Mouse (Mus musculus) inflammation-experienced regulatory T-cells, adult 16 weeks (primary cell): ENCODE results near the gene Rrh. TPM values are rescaled to one million over a fixed set of nuclear protein-coding genes. Genes with fewer than 3 reads are reported as not detected.

Experiments
- polyA plus RNA-seq: library from polyadenylated mRNA; unstranded; fragments of 100-300 nt; shearing (Covaris generic); gene quantifications from one replicate; pipeline ENCODE4 v1.2.1, GENCODE M21; 2017

Gene Rrh
- not detected for polyA plus RNA-seq

DNA sequence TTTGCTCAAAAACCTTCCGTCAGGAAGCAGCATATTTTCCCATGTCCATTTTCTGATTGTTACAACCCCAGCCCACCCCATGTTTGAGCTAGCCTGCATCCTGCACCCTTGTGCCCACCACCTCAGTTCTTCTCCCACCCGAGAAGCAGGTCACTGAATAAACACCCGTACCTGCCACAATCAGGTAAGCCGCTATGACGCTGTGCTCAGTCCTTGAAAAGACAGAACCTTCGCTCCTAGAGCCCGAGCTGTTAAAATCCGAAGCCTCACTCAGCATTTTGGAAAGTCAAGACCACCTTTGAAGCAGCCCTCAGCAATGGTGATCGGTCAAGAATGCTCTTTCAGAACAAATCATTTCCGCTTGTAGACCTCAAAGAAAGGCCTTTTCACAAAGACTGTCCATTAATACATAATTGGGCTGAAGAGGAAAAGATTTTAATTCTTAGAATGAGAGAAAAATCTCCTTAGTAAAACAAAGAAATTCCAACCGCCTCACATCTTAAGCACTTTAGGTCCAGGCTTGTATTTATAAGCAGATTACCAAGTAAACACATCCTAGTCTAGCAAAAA, at the start of gene Rrh:
Rrh (minus strand) TSS at position 382 of the 570 bp plus-strand sequence.

DNA sequence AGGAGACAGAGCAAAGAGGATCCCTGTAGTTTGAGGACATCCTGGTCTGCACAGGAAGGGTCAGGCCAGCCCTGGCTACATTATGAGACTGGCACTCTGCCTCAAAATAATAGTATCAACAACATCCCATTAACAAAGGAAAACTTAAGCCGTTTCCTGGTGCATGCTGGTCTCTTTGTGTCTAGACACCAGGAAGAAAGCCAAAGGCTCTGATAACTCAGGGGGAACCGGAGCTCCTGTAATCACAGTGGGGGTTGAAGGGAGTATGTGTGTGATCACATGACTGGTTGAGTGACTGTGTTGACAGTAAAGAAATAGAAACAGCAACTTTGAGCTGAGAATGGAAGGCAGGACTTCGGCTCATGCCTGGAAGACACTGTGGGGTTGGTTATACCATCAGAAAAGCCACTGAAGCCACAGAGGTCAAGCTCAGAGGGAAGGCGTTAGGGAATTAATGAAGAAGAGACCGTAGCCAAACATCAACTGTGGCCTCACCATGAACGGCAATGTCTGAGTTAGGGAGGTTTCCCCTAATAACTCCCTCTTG, 13.1 kb upstream of the Rrh start, which contains the start of gene Cfi:
Cfi (plus strand) TSS at position 497 of the 547 bp plus-strand sequence.

DNA sequence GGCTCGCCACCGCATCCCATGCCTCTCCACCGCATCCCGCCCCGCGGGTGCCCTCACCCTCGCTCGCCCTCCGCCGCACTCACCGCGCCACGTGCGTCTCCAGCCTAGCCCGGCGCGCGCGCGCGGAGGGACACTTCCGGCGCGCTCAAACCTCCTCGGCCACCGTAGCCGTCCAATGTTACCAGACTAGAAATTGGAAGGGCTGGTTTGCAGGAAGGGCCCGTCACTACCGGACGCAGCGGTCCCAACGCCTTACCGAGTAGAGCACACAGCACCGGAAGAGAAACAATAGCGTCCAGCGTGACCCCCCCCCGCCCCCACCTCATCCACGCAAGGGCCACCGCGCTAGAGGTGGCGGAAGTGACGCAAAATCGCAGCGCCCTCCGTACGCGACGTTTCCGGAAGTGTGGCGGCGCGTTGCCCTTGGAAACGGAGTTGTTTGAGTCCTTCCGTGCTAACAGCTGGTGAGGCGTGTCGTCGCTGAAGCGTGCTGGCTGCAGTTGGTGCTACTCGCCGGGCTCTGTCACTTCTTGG, 8.7 kb upstream of the Rrh start, which contains the start of gene Gar1:
Gar1 (minus strand) TSS at position 362 of the 534 bp plus-strand sequence.

DNA sequence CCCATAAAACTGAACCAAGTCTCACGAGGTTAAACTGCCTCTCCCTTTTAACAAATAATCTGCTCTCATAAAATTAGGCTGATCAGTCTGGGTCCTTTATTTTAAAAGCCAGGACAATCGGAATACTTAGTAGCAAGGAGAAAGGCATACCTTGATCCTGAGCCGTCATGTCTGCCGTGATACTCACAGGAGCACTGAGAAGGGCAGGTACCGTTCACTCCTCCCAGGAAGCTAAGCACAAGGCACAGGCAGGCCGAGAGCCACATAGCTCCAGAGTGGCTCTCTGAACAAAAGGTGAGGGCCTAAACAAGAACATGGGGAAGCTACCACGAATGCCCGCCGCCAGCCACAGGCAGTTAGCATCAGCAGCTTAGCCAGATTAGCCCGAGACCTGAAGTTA, 18.6 kb downstream of the Rrh start, which contains the start of gene Lrit3:
Lrit3 (minus strand) TSS at position 266 of the 400 bp plus-strand sequence.

DNA sequence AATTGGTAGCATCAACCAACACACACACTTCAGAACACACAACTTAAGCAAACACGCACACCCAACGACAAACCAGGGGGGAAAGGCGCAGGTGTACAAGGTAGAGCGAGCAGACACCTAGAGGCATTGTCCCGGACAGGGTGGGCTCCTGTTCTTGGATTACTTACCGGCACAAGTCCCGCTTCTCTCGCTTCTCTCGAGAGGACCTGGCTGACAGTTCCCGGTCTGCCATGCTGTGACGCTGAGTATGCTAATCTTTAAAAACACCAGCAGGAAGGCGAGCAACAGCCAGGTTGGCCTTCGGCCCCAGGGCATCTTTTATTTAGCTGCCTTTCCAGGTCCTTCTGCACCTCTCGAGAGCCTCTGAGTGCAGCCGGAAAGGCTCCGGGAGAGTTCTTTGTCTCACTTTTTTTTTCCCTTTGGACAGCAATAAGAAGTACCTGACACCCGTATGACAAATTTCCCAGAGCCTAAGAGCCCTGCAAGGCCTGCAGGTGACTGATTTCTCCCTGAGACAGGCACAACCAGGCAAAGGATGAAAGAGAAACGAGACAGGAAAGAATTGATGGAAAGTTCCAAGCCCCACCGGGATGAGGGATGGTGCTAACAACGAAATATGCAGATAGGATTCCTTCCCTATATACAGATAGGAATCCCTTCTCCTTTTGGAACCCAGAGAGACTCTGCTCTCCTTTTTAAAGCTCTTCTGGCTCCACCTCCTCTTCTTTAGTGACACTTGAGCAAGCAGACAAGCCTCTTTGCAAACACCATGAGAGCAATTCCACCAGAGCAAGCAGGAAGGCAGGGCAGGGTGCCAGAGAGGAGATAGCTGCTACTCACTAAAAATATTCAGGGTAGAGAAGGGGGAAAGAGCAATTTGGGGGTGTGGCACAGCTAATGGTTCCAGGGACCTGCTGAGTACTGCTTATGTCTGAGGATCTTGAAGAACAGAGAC, 67.5 kb downstream of the Rrh start, which contains the start of gene Egf:
Egf (minus strand) TSS at position 667 of the 955 bp plus-strand sequence.

Other genes starting within 250 kb of the Rrh start
- gene Egf, start 67.3 kb downstream of the Rrh start, polyA plus RNA-seq = 1.4 TPM
- gene Lrit3, start 18.6 kb downstream of the Rrh start, polyA plus RNA-seq = not detected
- 51.0 TPM for gene Gar1, start 8.8 kb upstream of the Rrh start, polyA plus RNA-seq
- gene Cfi, start 13.3 kb upstream of the Rrh start, polyA plus RNA-seq = not detected
- 1.9 TPM for gene Pla2g12a, start 56.0 kb upstream of the Rrh start, polyA plus RNA-seq
- 71.4 TPM for gene Casp6, start 78.8 kb upstream of the Rrh start, polyA plus RNA-seq
- gene Mcub, start 147.6 kb upstream of the Rrh start, polyA plus RNA-seq = 42.0 TPM
- 27.7 TPM for gene Sec24b, start 239.0 kb upstream of the Rrh start, polyA plus RNA-seq